Mouse (Mus musculus) lung, adult 18-20 months (tissue): Measurements from ENCODE around the gene Kcnt1.

Experiments used
- DNase-seq, 2 experiments: peaks; one replicate each; pipeline ENCODE4 v3.0.0; 2022; ENCODE audit warnings: mixed read lengths in 2 of 2

Gene Kcnt1

GRCm38 (mm10) chr2:25878516-25878915, 15.0 kb downstream of the Kcnt1 start:
- no peak for DNase-seq

- no peak for DNase-seq
Observed at GRCm38 (mm10) chr2:25879061-25879460, 15.5 kb downstream of the Kcnt1 start.

- DNase-seq = no peak
Observed at GRCm38 (mm10) chr2:25882276-25882675, 18.7 kb downstream of the Kcnt1 start.

- no peak for DNase-seq
Observed at GRCm38 (mm10) chr2:25884756-25885155, 21.2 kb downstream of the Kcnt1 start.

- no peak for DNase-seq
Observed at GRCm38 (mm10) chr2:25887226-25887625, 23.7 kb downstream of the Kcnt1 start.

GRCm38 (mm10) chr2:25888144-25888543, 24.6 kb downstream of the Kcnt1 start:
- DNase-seq = no peak

- DNase-seq = no peak
Observed at GRCm38 (mm10) chr2:25892440-25892839, 28.9 kb downstream of the Kcnt1 start.

GRCm38 (mm10) chr2:25898970-25899369, 35.4 kb downstream of the Kcnt1 start:
- no peak for DNase-seq

- DNase-seq = no peak
Observed at GRCm38 (mm10) chr2:25909872-25910271, 46.3 kb downstream of the Kcnt1 start.

GRCm38 (mm10) chr2:25913247-25913646, 49.7 kb downstream of the Kcnt1 start:
- no peak for DNase-seq

- DNase-seq = no peak
Observed at GRCm38 (mm10) chr2:25914201-25914600, 50.7 kb downstream of the Kcnt1 start.

- DNase-seq = no peak
Observed at GRCm38 (mm10) chr2:25914821-25915220, 51.3 kb downstream of the Kcnt1 start.

- DNase-seq = no peak
Observed at GRCm38 (mm10) chr2:25918408-25918807, 54.9 kb downstream of the Kcnt1 start.

GRCm38 (mm10) chr2:25919972-25920371, 56.4 kb downstream of the Kcnt1 start:
- no peak for DNase-seq

- peak in 1 of 2 experiments; percentile 4 for DNase-seq
Observed at GRCm38 (mm10) chr2:25923799-25924198, 60.3 kb downstream of the Kcnt1 start.

GRCm38 (mm10) chr2:25924934-25925333, 61.4 kb downstream of the Kcnt1 start:
- DNase-seq = no peak

- no peak for DNase-seq
Observed at GRCm38 (mm10) chr2:25927821-25928220, 64.3 kb downstream of the Kcnt1 start.

GRCm38 (mm10) chr2:25931249-25931859, 67.8 kb downstream of the Kcnt1 start:
- peak in 1 of 2 experiments; percentile 22 for DNase-seq

- no peak for DNase-seq
Observed at GRCm38 (mm10) chr2:25940503-25940902, 77.0 kb downstream of the Kcnt1 start.

GRCm38 (mm10) chr2:25943822-25944221, 80.3 kb downstream of the Kcnt1 start:
- DNase-seq = no peak

- DNase-seq = no peak
Observed at GRCm38 (mm10) chr2:25947950-25948349, 84.4 kb downstream of the Kcnt1 start.

GRCm38 (mm10) chr2:25949291-25949690, 85.8 kb downstream of the Kcnt1 start:
- DNase-seq = no peak
